Mouse (Mus musculus) small intestine, adult 2 months (tissue): ENCODE measurements around the gene Ube3a.

Experiments used
- CTCF ChIP-seq: fragments of 200-500 bp; IDR thresholded peaks from 2 replicates; pipeline ENCODE4 v1.5.1; 2012; ENCODE audit warnings: low read depth, mild to moderate bottlenecking, control low read depth, inconsistent platforms, low read length, moderate library complexity, mixed read lengths; ENCODE audit not compliant: insufficient replicate concordance, insufficient read length; ENCODE audit errors: extremely low read depth
- POLR2A ChIP-seq: fragments of 200-500 bp; IDR thresholded peaks from 2 replicates; pipeline ENCODE4 v1.6.1; 2012; ENCODE audit warnings: low read depth, mild to moderate bottlenecking, control low read depth, inconsistent platforms, low read length, moderate library complexity

DNA sequence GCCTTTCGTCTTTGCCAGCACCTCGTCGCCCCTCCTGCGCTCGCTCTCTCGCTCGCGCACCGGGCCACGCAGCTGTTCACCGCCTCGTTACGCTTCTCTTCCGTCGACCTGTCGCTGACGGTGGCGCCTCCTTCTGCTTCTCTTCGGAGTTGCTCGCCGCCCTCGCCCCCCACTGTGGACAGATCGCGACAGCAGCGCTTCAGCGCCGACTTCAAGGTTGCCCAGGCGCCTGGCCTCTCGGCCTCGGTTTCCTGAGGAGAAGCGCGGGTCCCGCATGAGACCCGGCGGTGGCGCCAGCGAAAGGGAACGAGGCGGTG is 274 bp downstream of the Ube3a start:
- TF ChIP-seq CTCF = peak; percentile 37; the same call in 1 of the 2 replicates
- no peak for TF ChIP-seq POLR2A
